Mouse (Mus musculus) gastrocnemius, postnatal 25 days (tissue): ENCODE measurements around the gene Ube2t. TPM values are rescaled to one million over a fixed set of nuclear protein-coding genes. Genes with fewer than 3 reads are reported as not detected.

Source experiments
- DNase-seq: peaks from one replicate; pipeline ENCODE4 v3.0.0; 2022
- long read RNA-seq, 2 experiments: library from polyadenylated mRNA; stranded (forward); transcript quantifications; one replicate each; pipeline ENCODE4 v2.0.0; 2021
- total RNA-seq, 2 experiments: library from RNA; stranded (reverse); gene quantifications; 1 replicate in 1 of 2; 2 replicates in 1 of 2; pipeline ENCODE4 v1.2.3; 2021

The Ube2t gene
- total RNA-seq, result 1 to 10 TPM; 6.5 to 8.7 TPM
- long read RNA-seq, experiment 1, transcript Ube2t-201 (7 exons, 1,116 nt), result major isoform, 14 of 16 reads
- long read RNA-seq, experiment 1, partial matches to known transcripts, result 0 of 16 reads
- long read RNA-seq, experiment 1, other reads (novel, unspliced or antisense), result 2 of 16 reads
- long read RNA-seq, experiment 2, transcript Ube2t-201 (7 exons, 1,116 nt), result major isoform, 9 of 10 reads
- long read RNA-seq, experiment 2, partial matches to known transcripts, result 1 of 10 reads
- long read RNA-seq, experiment 2, other reads (novel, unspliced or antisense), result 0 of 10 reads

GRCm38 (mm10) chr1:134962053-134962803, at the start of gene Ube2t:
Gene Ube2t, plus strand, starts transcription at chr1:134962565.
- peak; percentile 95 for DNase-seq

- peak; percentile 80 for DNase-seq
These were observed 48.8 kb upstream of the Ube2t start for GRCm38 (mm10) chr1:134913535-134913934.

GRCm38 (mm10) chr1:134915421-134915820, 46.9 kb upstream of the Ube2t start:
- peak; percentile 48 for DNase-seq

- DNase-seq, result peak; percentile 70
These were observed 43.4 kb upstream of the Ube2t start for GRCm38 (mm10) chr1:134919010-134919409.

- DNase-seq, result peak; percentile 72
These were observed 29.9 kb upstream of the Ube2t start for GRCm38 (mm10) chr1:134932431-134932830.

- DNase-seq, result no peak
These were observed 26.0 kb upstream of the Ube2t start for GRCm38 (mm10) chr1:134936335-134936734.

GRCm38 (mm10) chr1:134938233-134938632, 24.1 kb upstream of the Ube2t start:
- DNase-seq, result no peak

GRCm38 (mm10) chr1:134940863-134941262, 21.5 kb upstream of the Ube2t start:
- DNase-seq, result no peak

GRCm38 (mm10) chr1:134942898-134943297, 19.5 kb upstream of the Ube2t start:
- DNase-seq, result no peak

GRCm38 (mm10) chr1:134947590-134947989, 14.8 kb upstream of the Ube2t start:
- DNase-seq, result no peak

- DNase-seq, result peak; percentile 35
These were observed 12.4 kb upstream of the Ube2t start for GRCm38 (mm10) chr1:134949946-134950345.

- DNase-seq, result peak; percentile 16
These were observed 7.2 kb upstream of the Ube2t start for GRCm38 (mm10) chr1:134955050-134955636.

GRCm38 (mm10) chr1:134955637-134956176, 6.7 kb upstream of the Ube2t start, which contains the start of gene Ppp1r12b:
Gene Ppp1r12b, minus strand, starts transcription at chr1:134955942.
- DNase-seq, result peak; percentile 96

GRCm38 (mm10) chr1:134960634-134961033, 1.7 kb upstream of the Ube2t start:
- DNase-seq, result no peak

- no peak for DNase-seq
These were observed 456 bp downstream of the Ube2t start for GRCm38 (mm10) chr1:134962821-134963220.

GRCm38 (mm10) chr1:134965430-134965829, 3.1 kb downstream of the Ube2t start:
- DNase-seq, result no peak

- no peak for DNase-seq
These were observed 10.6 kb downstream of the Ube2t start for GRCm38 (mm10) chr1:134972920-134973319.

GRCm38 (mm10) chr1:134987173-134987961, 25.0 kb downstream of the Ube2t start:
- no peak for DNase-seq

GRCm38 (mm10) chr1:134987962-134988341, 25.6 kb downstream of the Ube2t start:
- no peak for DNase-seq

- peak; percentile 44 for DNase-seq
These were observed 27.0 kb downstream of the Ube2t start for GRCm38 (mm10) chr1:134989372-134989771.

- no peak for DNase-seq
These were observed 29.8 kb downstream of the Ube2t start for GRCm38 (mm10) chr1:134992046-134992645.

- no peak for DNase-seq
These were observed 32.4 kb downstream of the Ube2t start for GRCm38 (mm10) chr1:134994739-134995138.
